Mouse (Mus musculus) thymus, adult 2 months (tissue): ENCODE data around the gene Snrpd3. TPM values are rescaled to one million over a fixed set of nuclear protein-coding genes. Genes with fewer than 3 reads are reported as not detected.

ENCODE experiments used
- DNase-seq: peaks from one replicate; pipeline ENCODE4 v3.0.0; 2021
- H3K27ac ChIP-seq: fragments of 200-500 bp; 2 replicates; pipeline ENCODE4 v1.5.1; 2012; ENCODE audit warnings: low read length, control low read depth; ENCODE audit not compliant: control insufficient read depth, insufficient read depth
- H3K27me3 ChIP-seq: fragments of 200-500 bp; 2 replicates; pipeline ENCODE4 v1.6.1; 2012; ENCODE audit warnings: mild to moderate bottlenecking, low read length, moderate library complexity, mixed read lengths; ENCODE audit not compliant: control insufficient read depth, insufficient read depth
- H3K36me3 ChIP-seq: fragments of 200-500 bp; 2 replicates; pipeline ENCODE4 v1.6.1; 2012; ENCODE audit warnings: mild to moderate bottlenecking, low read length, moderate library complexity; ENCODE audit not compliant: control insufficient read depth, insufficient read depth
- H3K4me1 ChIP-seq: fragments of 200-500 bp; replicated peaks from 2 replicates; pipeline ENCODE4 v1.6.1; 2012; ENCODE audit warnings: low read length; ENCODE audit not compliant: control insufficient read depth, insufficient read depth
- H3K4me3 ChIP-seq: fragments of 200-500 bp; 2 replicates; pipeline ENCODE4 v1.5.1; 2012; ENCODE audit warnings: mild to moderate bottlenecking, low read length, control low read depth, moderate library complexity; ENCODE audit not compliant: control insufficient read depth, insufficient read depth
- CTCF ChIP-seq: fragments of 200-500 bp; IDR thresholded peaks from 2 replicates; pipeline ENCODE4 v1.5.1; 2012; ENCODE audit warnings: mild to moderate bottlenecking, control low read depth, low read length, moderate library complexity, borderline replicate concordance; ENCODE audit not compliant: control insufficient read depth, poor library complexity, insufficient read depth; ENCODE audit errors: extremely low read depth
- POLR2A ChIP-seq: fragments of 200-500 bp; IDR thresholded peaks from 2 replicates; pipeline ENCODE4 v1.6.1; 2012; ENCODE audit warnings: mild to moderate bottlenecking, low read length, control low read depth, moderate library complexity; ENCODE audit not compliant: control insufficient read depth, poor library complexity, insufficient read depth; ENCODE audit errors: extremely low read depth
- WGBS: fragments of 180-500 bp; shearing (Covaris S2); methylation state at CpG from one replicate; pipeline ENCODE4 v1.1.7; 2018; 5-methylcytosine and 5-hydroxymethylcytosine counted together
- polyA plus RNA-seq: library from polyadenylated mRNA; depleted of rRNA; stranded (reverse); fragments of >200 nt; gene quantifications from 2 replicates; pipeline ENCODE4 v1.2.3, GENCODE M21; 2012

The Snrpd3 gene
- polyA plus RNA-seq, 1 experiment: 25.1 TPM

DNA sequence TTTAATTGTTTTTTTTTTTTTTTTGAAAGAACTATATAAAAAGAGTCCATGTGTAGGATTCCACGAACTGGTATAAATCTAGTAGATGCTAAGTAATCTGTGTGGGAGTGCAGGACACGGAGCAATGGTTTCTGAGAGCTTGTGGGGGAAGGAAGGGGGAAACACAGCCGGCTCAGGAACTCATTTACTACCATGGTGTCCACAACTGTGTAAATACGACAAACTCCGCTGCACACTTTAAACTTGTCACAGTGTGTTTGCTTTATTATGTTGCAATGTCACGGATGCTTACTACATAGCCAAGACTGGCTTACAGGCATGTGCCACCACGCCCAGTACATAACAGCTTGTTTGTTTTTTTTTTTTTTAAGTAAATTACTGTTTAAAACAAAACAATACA, 32.5 kb downstream of the Snrpd3 start:
- Histone ChIP-seq H3K4me3 (no peak overlapping the region), H3K4me1 (no peaks in the 10 kb centered on the region), H3K27me3 (no peaks in the 10 kb centered on the region), H3K27ac (no peak overlapping the region), H3K36me3 (no peaks in the 10 kb centered on the region)
- WGBS: 88% methylated on average over 7 of the region's 7 CpGs
- DNase-seq: no peak
- no peak for TF ChIP-seq CTCF
- no peak for TF ChIP-seq POLR2A

DNA sequence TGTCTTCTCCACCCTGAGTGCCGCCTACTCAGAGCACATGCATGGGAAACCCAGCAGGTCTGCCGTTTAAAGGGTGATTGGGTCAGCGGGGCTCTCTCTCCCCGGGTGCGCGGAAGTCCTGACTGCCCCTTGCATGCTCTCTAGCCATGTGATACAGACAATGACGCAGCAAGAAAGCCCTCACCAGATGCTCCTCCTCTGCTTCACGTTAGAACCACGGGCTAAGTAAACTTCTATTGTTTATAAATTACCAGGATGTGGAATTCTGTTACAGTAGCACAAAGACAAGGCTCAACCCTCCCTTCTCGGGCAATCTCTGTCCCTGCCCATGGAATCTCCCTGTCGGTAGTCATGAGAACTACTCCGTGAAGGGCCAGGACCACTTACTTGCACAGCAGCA, 33.8 kb downstream of the Snrpd3 start:
- 37% methylated on average over 12 of the region's 12 CpGs for WGBS
- no peak for DNase-seq
- TF ChIP-seq CTCF (no peak), POLR2A (no peak)
- Histone ChIP-seq H3K27me3 (no peaks in the 10 kb centered on the region), H3K4me3 (no peak overlapping the region), H3K36me3 (no peaks in the 10 kb centered on the region), H3K27ac (no peak overlapping the region), H3K4me1 (no peaks in the 10 kb centered on the region)

DNA sequence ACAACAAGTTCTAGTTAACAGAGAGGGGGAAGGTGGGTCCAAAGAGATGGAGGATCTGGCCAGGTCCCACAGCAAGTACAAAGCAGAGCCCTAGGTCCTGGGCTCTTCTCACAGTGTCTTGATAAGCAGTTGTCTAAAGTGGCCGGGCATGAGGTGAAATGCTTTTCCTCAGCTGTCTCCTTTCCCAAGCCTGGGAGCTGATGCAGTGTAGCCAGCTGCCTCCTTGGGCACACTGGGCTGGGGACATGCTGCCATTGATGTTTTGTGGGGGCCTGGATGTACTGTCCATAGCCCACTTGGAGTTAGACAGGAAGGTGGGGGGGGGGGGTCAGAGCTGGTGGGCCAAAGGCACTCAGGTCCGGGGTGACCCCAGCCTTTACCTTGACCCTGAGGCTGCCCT, 34.8 kb downstream of the Snrpd3 start:
- Histone ChIP-seq H3K27ac (no peak overlapping the region), H3K4me3 (no peak overlapping the region), H3K36me3 (no peaks in the 10 kb centered on the region), H3K27me3 (no peaks in the 10 kb centered on the region), H3K4me1 (no peaks in the 10 kb centered on the region)
- WGBS: 100% methylated on average over 2 of the region's 2 CpGs
- TF ChIP-seq CTCF (no peak), POLR2A (no peak)
- no peak for DNase-seq

DNA sequence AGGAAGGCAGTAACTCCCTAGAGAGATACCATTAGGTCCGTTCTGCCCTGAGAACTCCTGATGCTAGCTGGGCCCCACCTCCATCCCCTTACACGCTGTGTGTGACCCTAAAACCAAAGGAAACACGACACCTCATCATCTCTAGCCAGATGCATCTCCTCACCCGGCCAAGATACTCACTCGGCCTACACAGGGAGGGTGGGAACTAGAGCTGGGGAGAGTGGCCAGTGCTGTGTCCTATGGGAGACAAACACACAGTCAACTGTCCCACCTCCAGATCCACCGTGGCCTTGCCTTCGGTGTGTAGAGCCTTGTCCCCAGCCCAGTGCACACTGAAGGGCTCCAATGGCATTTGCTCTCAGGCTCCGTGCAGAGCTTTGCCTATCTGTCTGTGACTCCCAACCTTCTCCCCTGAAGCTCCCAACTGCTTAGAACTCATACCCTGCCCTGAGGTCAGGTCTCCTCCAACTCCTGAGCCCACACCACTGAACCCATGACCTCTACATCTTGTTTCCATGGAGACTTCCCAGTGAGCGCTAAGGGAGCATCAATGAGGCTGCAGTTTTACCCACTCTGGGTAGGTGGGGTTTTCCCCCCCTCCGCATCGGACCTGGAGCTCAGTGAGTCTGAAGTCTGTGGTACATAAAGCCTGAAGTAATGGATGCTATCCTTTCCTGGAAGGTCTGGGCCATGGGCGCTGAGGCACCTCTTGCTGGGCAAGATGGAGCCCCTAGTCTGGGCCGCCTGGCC, 35.5 kb downstream of the Snrpd3 start:
- no peaks in the 10 kb centered on the region for H3K27me3 ChIP-seq

DNA sequence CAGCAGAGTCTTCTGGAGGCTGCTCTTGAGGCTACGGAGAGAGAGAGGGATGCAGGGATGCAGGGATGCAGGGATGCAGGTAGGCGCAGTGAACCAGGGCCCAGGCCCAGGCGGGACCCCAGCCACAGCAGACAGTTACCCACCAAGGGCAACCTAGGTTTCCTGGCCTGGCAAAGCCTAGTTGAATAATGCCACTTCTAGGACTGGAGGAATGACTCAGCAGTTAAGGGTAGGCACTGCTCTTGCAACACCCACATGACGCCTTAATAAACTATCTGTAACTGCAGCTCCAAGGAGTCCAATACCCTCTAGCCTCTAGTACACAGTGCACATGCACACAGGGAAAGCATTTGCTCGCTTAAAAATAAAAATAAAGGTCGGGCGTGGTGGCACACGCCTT, 36.7 kb downstream of the Snrpd3 start:
- TF ChIP-seq CTCF (no peak), POLR2A (no peak)
- WGBS: 81% methylated on average over 8 of the region's 8 CpGs
- Histone ChIP-seq H3K4me3 (no peak overlapping the region), H3K36me3 (no peaks in the 10 kb centered on the region), H3K27me3 (peaks cover under 1% of the 10 kb centered on the region; the same call in 1 of the 2 replicates), H3K4me1 (0 out of 2 replicates have a peak, but pooled peaks cover under 1% of the 10 kb centered on the region), H3K27ac (no peak overlapping the region)
- no peak for DNase-seq

More for the DNA sequence above, 35.5 kb downstream of the Snrpd3 start:
- Histone ChIP-seq H3K4me3 (no peak overlapping the region), H3K27ac (no peak overlapping the region), H3K4me1 (no peaks in the 10 kb centered on the region), H3K36me3 (no peaks in the 10 kb centered on the region)
- WGBS: 93% methylated on average over 13 of the region's 13 CpGs
- no peak for DNase-seq
- TF ChIP-seq CTCF (no peak), POLR2A (no peak)

DNA sequence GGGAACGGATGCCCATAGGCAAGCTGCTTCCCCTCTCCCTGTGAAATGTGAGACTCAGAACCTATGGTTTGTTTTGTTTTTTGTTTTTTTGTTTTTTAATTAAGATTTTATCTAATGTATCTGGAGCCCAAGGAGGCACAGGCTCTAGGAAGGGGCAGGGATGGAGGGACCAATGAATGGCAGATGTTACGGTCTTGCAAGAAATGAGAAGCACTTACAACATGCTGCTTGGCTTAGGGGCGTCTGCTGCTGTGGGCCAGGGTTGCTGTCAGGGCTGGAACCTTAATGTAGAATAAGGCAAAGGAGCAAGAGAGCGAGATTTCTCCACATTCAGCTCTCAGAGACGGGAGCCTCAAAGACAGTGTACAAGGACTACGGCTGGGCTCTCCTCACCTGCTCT, 38.2 kb downstream of the Snrpd3 start:
- Histone ChIP-seq H3K4me3 (no peak overlapping the region), H3K4me1 (peaks cover 13% of the 10 kb centered on the region), H3K27me3 (peaks cover 13% of the 10 kb centered on the region), H3K36me3 (no peaks in the 10 kb centered on the region), H3K27ac (no peak overlapping the region)
- WGBS: 96% methylated on average over 6 of the region's 6 CpGs
- TF ChIP-seq CTCF: no peak
- no peak for TF ChIP-seq POLR2A
- DNase-seq: no peak
